Mouse (Mus musculus): ENCODE measurements around the gene Foxn3. TPM values are rescaled to one million over a fixed set of nuclear protein-coding genes. Genes with fewer than 3 reads are reported as not detected.

Foxn3 gene
- polyA plus RNA-seq, 1 experiment from 2014 or later: 60.5 TPM

DNA sequence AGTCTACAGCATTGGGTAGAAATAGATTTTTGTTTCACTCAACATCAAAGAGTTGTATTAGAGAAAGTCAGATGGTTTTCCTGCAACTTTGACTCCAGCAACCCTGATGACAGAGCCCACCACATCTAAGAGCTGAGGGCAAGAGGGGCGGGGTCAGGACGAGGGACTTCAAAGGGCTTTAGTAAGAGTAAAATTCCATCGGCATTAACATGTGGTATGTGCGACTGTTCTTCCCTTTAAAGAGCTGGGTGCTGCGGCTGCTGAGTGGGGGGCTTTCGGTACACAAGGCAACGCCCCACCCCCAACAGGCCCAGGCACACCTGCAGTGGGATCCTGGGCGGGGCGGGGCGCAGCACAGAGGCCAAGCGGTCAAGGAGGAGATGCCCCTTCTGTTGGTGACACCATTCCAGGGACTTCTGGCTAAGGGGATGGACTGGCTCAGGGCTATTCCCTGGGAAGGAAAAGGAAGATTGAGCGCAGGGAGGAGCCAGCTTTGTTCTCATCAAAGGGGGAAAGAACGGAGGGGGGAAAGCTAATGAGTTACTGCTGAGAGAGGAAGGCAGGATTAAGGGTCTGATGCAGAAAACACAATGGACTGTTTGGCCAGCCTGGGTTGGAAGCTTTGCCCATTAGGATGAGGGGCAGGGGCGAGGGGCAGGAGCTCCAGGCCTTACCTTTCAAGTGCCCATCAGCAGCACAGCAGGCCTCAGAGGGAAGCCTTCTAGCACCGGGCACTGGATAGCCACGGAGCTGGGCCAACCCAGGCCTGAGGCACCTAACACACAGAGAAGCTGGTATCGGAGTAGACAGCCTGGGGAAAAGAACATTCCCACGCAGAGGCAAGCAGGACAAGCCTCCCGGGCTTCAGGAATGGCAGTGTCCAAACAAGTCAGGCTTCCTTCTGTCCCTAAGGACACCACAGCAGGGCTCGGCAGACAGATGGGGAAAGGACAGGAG lies 233.8 kb downstream of the Foxn3 start:
- WGBS: 9% methylated on average over 20 of the region's 20 CpGs
- Histone ChIP-seq H3K4me2 (ENCODE audit: low read length) (no peak overlapping the region), H3K9ac (ENCODE audit: low read depth, low read length) (peak overlapping the region; percentile 39), H3K9me3 (ENCODE audit: control insufficient read depth, low read length) (no peaks in the 10 kb centered on the region), H3K27me3 (replicated peaks; ENCODE audit: control insufficient read depth, insufficient read depth, low read length) (no peaks in the 10 kb centered on the region), H3K4me3 (ENCODE audit: low read length) (no peak overlapping the region), H3K27ac (ENCODE audit: low read depth, low read length) (peak overlapping the region; percentile 45), H3K36me3 (ENCODE audit: control insufficient read depth, insufficient read depth, low read length) (no peaks in the 10 kb centered on the region), H3K4me1 (ENCODE audit: control insufficient read depth, insufficient read depth, low read depth, low read length) (peaks cover 42% of the 10 kb centered on the region)
- ATAC-seq: peak; percentile 67

DNA sequence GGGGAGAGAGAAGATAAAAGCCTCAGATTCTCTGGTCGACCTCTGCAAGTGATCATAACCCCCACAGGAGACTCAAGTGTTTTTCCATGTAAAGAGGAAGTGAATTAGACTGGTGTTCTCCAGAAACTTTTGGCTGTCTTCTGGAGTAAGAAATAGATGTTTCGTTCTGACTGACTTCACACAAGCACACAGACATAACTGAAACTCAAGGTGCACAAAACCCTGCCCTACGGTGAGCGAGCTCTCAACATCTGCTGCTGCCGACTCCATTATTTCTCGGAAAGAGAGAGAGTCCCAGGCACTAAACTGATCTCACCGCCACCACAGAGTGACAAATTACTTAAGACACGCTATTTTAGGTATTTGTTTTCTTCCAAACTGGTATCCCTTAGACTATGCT lies 237.2 kb downstream of the Foxn3 start:
- H3K9me3 ChIP-seq (ENCODE audit: control insufficient read depth, low read length): no peaks in the 10 kb centered on the region
- H3K4me1 ChIP-seq (ENCODE audit: control insufficient read depth, insufficient read depth, low read depth, low read length): peaks cover 26% of the 10 kb centered on the region
- no peaks in the 10 kb centered on the region for H3K27me3 ChIP-seq (replicated peaks; ENCODE audit: control insufficient read depth, insufficient read depth, low read length)
- 55% methylated on average over 8 of the region's 8 CpGs for WGBS
- ATAC-seq: no peak
- H3K27ac ChIP-seq (ENCODE audit: low read depth, low read length): no peak overlapping the region
- H3K9ac ChIP-seq (ENCODE audit: low read depth, low read length): no peak overlapping the region
- H3K4me2 ChIP-seq (ENCODE audit: low read length): no peak overlapping the region
- no peak overlapping the region for H3K4me3 ChIP-seq (ENCODE audit: low read length)
- H3K36me3 ChIP-seq (ENCODE audit: control insufficient read depth, insufficient read depth, low read length): no peaks in the 10 kb centered on the region

DNA sequence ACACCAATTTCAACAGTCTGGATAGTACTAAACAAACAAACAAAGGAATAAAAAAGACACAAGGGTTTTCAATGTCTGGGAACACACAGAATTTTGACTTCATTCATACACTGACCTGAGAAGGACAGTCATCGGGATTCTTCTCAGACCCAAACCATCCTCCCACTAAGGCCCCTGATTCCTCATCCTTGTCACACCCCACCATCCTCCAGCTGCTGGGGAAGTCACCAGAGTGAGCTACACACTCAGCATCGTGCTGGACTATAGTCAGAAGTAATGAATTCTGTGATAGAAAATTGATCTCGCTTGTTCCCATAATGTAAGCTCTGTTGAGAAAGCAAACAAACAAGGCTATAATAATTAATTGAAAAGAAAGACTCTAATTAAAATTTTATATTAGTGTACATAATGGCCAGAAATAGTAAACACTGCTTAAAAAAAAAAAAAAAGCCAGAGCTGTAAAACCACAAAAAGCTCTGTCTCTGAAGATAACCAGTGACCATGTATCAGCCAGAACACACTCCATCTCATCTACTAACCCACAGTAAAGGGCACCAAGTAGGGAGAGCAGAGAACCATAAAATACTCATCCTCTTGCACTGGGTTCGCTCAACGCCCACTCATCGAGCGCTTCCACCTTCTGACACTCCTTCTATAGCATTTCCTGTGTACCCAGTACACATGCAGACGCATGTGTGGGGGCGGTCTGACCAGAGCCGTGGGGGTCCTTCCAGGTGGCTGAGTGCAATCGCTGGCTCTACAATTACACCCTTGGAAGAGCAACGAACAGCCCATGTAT lies 241.6 kb downstream of the Foxn3 start:
- ATAC-seq: no peak
- H3K4me1 ChIP-seq (ENCODE audit: control insufficient read depth, insufficient read depth, low read depth, low read length): peaks cover 20% of the 10 kb centered on the region
- no peak overlapping the region for H3K4me2 ChIP-seq (ENCODE audit: low read length)
- no peaks in the 10 kb centered on the region for H3K27me3 ChIP-seq (replicated peaks; ENCODE audit: control insufficient read depth, insufficient read depth, low read length)
- no peak overlapping the region for H3K9ac ChIP-seq (ENCODE audit: low read depth, low read length)
- no peak overlapping the region for H3K4me3 ChIP-seq (ENCODE audit: low read length)
- WGBS: 79% methylated on average over 12 of the region's 12 CpGs
- H3K36me3 ChIP-seq (ENCODE audit: control insufficient read depth, insufficient read depth, low read length): no peaks in the 10 kb centered on the region
- H3K9me3 ChIP-seq (ENCODE audit: control insufficient read depth, low read length): no peaks in the 10 kb centered on the region
- no peak overlapping the region for H3K27ac ChIP-seq (ENCODE audit: low read depth, low read length)

DNA sequence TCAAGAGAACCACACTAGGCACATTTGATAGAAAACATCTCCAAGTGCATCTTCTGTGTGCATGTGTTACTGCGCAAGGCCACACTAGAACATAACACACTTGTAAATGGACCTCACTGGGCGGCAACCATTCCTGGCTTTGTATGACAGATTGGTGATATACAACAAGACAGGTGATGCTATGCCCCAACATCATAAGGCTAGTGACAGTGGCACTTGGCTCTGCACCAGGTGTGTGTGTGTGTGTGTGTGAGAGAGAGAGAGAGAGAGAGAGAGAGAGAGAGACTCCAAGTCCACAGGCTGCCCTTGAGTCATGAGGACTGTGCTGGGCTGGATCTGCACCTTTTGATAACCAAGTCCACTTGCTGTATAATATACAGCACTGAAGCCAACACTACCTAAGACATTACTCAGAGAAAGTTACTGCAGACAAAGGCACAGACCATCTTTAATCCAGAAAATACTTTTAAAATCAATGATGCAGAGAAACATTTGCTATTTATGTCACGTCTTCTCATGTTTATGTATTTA lies 242.4 kb downstream of the Foxn3 start:
- Histone ChIP-seq H3K9ac (ENCODE audit: low read depth, low read length) (no peak overlapping the region), H3K27me3 (replicated peaks; ENCODE audit: control insufficient read depth, insufficient read depth, low read length) (no peaks in the 10 kb centered on the region), H3K4me3 (ENCODE audit: low read length) (no peak overlapping the region), H3K4me2 (ENCODE audit: low read length) (no peak overlapping the region), H3K36me3 (ENCODE audit: control insufficient read depth, insufficient read depth, low read length) (no peaks in the 10 kb centered on the region), H3K9me3 (ENCODE audit: control insufficient read depth, low read length) (peaks cover 4% of the 10 kb centered on the region; the same call in 1 of the 2 replicates), H3K4me1 (ENCODE audit: control insufficient read depth, insufficient read depth, low read depth, low read length) (peaks cover 20% of the 10 kb centered on the region), H3K27ac (ENCODE audit: low read depth, low read length) (no peak overlapping the region)
- no peak for ATAC-seq
- 84% methylated on average over 3 of the region's 3 CpGs for WGBS

DNA sequence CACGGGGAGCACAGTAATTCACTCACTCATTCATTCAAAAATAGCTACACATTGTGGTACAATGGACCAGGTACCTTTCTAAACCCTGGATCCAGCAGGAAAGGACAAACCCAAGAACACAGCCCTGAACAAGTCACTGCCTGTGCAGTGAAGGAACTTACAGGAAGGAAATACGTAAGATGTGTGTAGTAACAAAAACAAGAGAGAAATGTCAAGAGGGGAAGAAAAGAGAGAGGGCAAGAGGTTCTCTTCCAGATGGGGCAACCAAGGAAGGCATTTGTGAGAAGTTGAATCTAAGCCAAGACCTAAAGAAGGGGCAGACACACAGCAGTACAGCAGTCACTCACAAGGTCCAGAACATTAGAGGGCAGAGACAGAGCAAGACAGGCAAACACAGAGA lies 243.5 kb downstream of the Foxn3 start:
- H3K4me3 ChIP-seq (ENCODE audit: low read length): no peak overlapping the region
- H3K9ac ChIP-seq (ENCODE audit: low read depth, low read length): no peak overlapping the region
- no peak for ATAC-seq
- H3K4me1 ChIP-seq (ENCODE audit: control insufficient read depth, insufficient read depth, low read depth, low read length): peaks cover 19% of the 10 kb centered on the region
- 66% methylated on average over 2 of the region's 2 CpGs for WGBS
- H3K4me2 ChIP-seq (ENCODE audit: low read length): no peak overlapping the region
- H3K9me3 ChIP-seq (ENCODE audit: control insufficient read depth, low read length): peaks cover 6% of the 10 kb centered on the region; the same call in 1 of the 2 replicates
- H3K27ac ChIP-seq (ENCODE audit: low read depth, low read length): no peak overlapping the region
- no peaks in the 10 kb centered on the region for H3K36me3 ChIP-seq (ENCODE audit: control insufficient read depth, insufficient read depth, low read length)
- no peaks in the 10 kb centered on the region for H3K27me3 ChIP-seq (replicated peaks; ENCODE audit: control insufficient read depth, insufficient read depth, low read length)

DNA sequence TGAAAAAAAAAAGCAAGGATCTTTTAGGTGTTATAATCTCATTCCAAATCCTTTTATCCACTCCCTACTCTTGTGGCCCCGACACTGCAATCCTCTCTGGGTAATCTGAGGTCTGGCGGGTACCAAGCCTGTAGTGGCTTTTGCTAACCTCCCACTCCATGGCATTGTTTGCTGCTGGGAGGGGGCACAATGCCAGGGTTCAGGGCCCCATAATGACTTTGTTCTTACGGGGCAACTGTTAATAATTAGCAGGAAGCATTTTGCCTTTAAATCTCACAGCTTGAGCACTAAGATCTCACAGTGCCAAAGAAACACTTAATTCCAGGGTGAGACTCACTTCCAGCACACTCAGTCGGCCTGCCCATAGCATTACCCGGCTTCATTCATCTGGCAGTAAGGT lies 244.2 kb downstream of the Foxn3 start:
- no peaks in the 10 kb centered on the region for H3K27me3 ChIP-seq (replicated peaks; ENCODE audit: control insufficient read depth, insufficient read depth, low read length)
- no peak overlapping the region for H3K9ac ChIP-seq (ENCODE audit: low read depth, low read length)
- 53% methylated on average over 5 of the region's 5 CpGs for WGBS
- peaks cover 14% of the 10 kb centered on the region for H3K4me1 ChIP-seq (ENCODE audit: control insufficient read depth, insufficient read depth, low read depth, low read length)
- H3K36me3 ChIP-seq (ENCODE audit: control insufficient read depth, insufficient read depth, low read length): no peaks in the 10 kb centered on the region
- no peak; the same call in 1 of the 2 replicates for ATAC-seq
- H3K9me3 ChIP-seq (ENCODE audit: control insufficient read depth, low read length): peaks cover 6% of the 10 kb centered on the region; the same call in 1 of the 2 replicates
- no peak overlapping the region for H3K4me3 ChIP-seq (ENCODE audit: low read length)
- no peak overlapping the region for H3K27ac ChIP-seq (ENCODE audit: low read depth, low read length)
- no peak overlapping the region for H3K4me2 ChIP-seq (ENCODE audit: low read length)

DNA sequence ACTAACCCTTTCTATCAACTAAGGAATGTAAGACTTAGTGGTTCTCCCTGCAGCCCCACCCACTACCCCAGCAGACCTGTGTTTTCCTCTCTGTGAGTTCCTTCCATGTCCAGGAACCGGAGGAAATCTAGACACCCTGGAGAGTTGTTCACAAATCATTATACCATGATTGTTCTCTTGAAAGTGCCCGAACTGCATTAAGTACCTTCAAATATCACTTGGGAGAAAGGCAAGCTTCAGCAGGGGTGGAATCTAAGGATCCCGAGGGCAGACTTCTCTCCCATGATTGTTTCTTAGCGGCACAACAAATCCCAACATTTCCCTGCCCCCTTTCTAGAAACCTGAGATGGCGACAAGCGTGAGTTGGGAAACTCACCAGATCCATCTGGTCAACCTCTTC lies 247.5 kb downstream of the Foxn3 start:
- H3K9ac ChIP-seq (ENCODE audit: low read depth, low read length): no peak overlapping the region
- ATAC-seq: no peak
- H3K9me3 ChIP-seq (ENCODE audit: control insufficient read depth, low read length): peaks cover 6% of the 10 kb centered on the region; the same call in 1 of the 2 replicates
- H3K4me1 ChIP-seq (ENCODE audit: control insufficient read depth, insufficient read depth, low read depth, low read length): peaks cover 12% of the 10 kb centered on the region
- H3K27ac ChIP-seq (ENCODE audit: low read depth, low read length): no peak overlapping the region
- H3K36me3 ChIP-seq (ENCODE audit: control insufficient read depth, insufficient read depth, low read length): no peaks in the 10 kb centered on the region
- H3K4me3 ChIP-seq (ENCODE audit: low read length): no peak overlapping the region
- no peaks in the 10 kb centered on the region for H3K27me3 ChIP-seq (replicated peaks; ENCODE audit: control insufficient read depth, insufficient read depth, low read length)
- WGBS: 92% methylated on average over 6 of the region's 6 CpGs
- H3K4me2 ChIP-seq (ENCODE audit: low read length): no peak overlapping the region

DNA sequence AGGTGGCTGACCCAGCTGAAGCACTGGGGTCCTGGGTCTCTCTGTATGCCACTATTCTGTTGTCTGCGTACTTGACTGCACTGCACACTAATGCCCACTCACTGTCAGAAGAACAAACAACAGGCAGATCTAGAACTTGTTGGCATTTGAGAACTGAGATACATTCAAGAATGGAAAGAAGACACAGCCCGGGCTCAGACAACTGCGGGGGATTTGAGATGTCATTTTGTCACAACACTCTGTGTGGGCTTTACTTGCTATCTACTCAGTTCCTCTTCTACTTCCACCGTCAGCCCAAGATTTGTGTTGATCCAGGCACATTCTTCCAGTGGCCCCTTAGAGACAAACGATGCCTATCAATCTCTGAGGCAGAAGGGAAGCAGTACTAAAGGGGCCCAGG lies 248.6 kb downstream of the Foxn3 start:
- H3K36me3 ChIP-seq (ENCODE audit: control insufficient read depth, insufficient read depth, low read length): no peaks in the 10 kb centered on the region
- 80% methylated on average over 5 of the region's 5 CpGs for WGBS
- no peak overlapping the region for H3K4me2 ChIP-seq (ENCODE audit: low read length)
- no peak overlapping the region for H3K4me3 ChIP-seq (ENCODE audit: low read length)
- no peak overlapping the region for H3K27ac ChIP-seq (ENCODE audit: low read depth, low read length)
- peaks cover 6% of the 10 kb centered on the region; the same call in 1 of the 2 replicates for H3K9me3 ChIP-seq (ENCODE audit: control insufficient read depth, low read length)
- ATAC-seq: no peak
- no peak overlapping the region for H3K9ac ChIP-seq (ENCODE audit: low read depth, low read length)
- H3K4me1 ChIP-seq (ENCODE audit: control insufficient read depth, insufficient read depth, low read depth, low read length): peaks cover 8% of the 10 kb centered on the region
- H3K27me3 ChIP-seq (replicated peaks; ENCODE audit: control insufficient read depth, insufficient read depth, low read length): no peaks in the 10 kb centered on the region

DNA sequence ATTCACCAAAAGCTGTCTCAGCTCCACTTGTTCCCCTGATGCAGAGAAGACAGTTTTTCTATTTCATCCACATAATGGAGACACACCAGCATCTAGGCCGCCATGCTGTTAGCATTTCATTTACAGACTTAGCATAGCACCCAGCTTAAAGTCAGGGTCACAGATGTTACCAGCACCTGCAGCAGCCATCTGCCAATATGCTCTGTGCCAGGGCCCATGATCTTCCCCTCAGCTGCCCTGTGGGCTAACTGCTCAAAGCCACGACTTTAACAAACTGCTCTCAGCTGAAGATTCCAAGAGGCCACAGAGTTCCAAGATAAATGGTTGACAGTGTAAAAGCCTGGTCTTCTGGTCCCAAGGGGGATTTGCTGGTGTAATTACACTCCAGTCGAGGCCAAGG lies 252.1 kb downstream of the Foxn3 start:
- Histone ChIP-seq H3K27me3 (replicated peaks; ENCODE audit: control insufficient read depth, insufficient read depth, low read length) (no peaks in the 10 kb centered on the region), H3K36me3 (ENCODE audit: control insufficient read depth, insufficient read depth, low read length) (no peaks in the 10 kb centered on the region), H3K9ac (ENCODE audit: low read depth, low read length) (no peak overlapping the region), H3K27ac (ENCODE audit: low read depth, low read length) (no peak overlapping the region), H3K4me1 (ENCODE audit: control insufficient read depth, insufficient read depth, low read depth, low read length) (peaks cover 15% of the 10 kb centered on the region), H3K4me3 (ENCODE audit: low read length) (no peak overlapping the region), H3K9me3 (ENCODE audit: control insufficient read depth, low read length) (peaks cover 3% of the 10 kb centered on the region; the same call in 1 of the 2 replicates), H3K4me2 (ENCODE audit: low read length) (no peak overlapping the region)
- ATAC-seq: peak; percentile 26; the same call in 1 of the 2 replicates
- 33% methylated on average over 3 of the region's 3 CpGs for WGBS
